Mouse (Mus musculus): ENCODE measurements around the gene Pafah1b1.

DNA sequence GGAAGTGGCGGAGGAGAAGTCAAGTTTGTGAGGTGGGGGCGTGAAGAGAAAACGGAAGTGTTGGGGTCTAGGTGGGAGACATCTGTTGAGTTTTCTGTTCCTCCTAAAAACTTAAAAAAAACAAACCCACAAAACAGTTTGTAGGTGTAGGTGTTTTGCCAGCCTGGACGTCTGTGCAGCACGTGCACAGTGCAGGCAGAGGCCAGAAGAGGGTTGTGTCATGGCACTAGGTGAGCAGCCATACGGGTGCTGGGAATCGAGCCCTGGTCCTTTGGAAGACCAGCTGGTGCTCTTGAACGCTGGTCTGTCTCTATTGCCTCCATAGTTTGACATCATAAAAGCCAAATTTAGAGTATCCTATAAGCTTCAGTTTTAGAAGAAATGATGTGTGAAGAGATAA lies 46.8 kb upstream of the Pafah1b1 start:
- no peak for TF ChIP-seq CHD2 (IDR thresholded peaks at IDR 0.05; ENCODE audit: low read depth, low read length)
- no peak for TF ChIP-seq ZC3H11A (IDR thresholded peaks at IDR 0.05; ENCODE audit: borderline replicate concordance, low read depth, low read length)
- no peak for TF ChIP-seq ZNF384 (IDR thresholded peaks at IDR 0.05; ENCODE audit: low read depth, low read length)
- no peak for TF ChIP-seq MAFK (IDR thresholded peaks at IDR 0.05; ENCODE audit: insufficient read depth, low read depth, low read length)

All from ES-E14 (cell line).